Mouse (Mus musculus) monocyte, adult 5-6 weeks (primary cell): ENCODE data around the gene Grm6. TPM values are rescaled to one million over a fixed set of nuclear protein-coding genes. Genes with fewer than 3 reads are reported as not detected.
A peak's percentile ranks its signal among the peaks of the same experiment; 100 is the strongest.

ENCODE experiments used
- ATAC-seq: fragments of 153-309, 156-312 bp; replicated peaks from 2 replicates; pipeline ENCODE4 v1.8.0; 2017; ENCODE audit warnings: mild to moderate bottlenecking; ENCODE audit not compliant: low TSS enrichment, insufficient number of reproducible peaks, severe bottlenecking, poor library complexity, low FRiP score
- total RNA-seq: library from RNA; stranded (forward); fragments of 200-1000, 200-491, 200-594 nt; gene quantifications from 3 replicates; pipeline ENCODE4 v1.2.3, GENCODE M21; 2017

Gene Grm6
- 0.38 TPM in 1 of 3 replicates, not detected in the others for total RNA-seq

DNA sequence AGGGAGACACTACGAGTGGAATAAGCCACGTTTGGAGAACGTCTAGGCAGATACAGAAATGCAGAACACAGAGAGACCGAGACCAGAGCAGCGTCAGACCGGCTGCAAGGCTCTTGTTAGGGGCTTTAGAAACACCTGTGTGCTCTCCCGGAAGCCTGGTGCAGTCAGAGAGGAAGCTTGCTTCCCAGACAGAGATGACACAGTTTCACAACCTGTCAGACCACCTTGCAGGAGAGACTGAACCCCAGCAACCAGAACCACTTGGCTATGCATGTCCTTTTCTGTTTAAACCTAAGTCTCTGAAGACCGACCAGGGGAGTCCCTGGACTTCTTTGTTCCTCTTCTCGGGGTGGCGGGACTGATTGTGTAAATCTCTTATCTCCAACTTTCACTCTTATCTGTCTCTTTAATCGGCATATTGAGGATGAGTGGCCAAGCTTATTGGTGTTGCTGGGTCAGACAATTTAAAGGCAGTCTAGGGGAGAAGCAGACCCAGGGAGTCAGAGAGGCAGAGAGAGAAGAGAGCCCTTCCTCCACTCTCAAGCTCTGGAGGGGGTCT lies at the start of gene Grm6:
Gene Grm6, plus strand, starts transcription at position 509 of the 559 bp plus-strand sequence.
- no peak; the same call in 1 of the 2 replicates for ATAC-seq

GRCm38 (mm10) chr11:50814233-50814632 lies 36.3 kb upstream of the Grm6 start:
- no peak for ATAC-seq

DNA sequence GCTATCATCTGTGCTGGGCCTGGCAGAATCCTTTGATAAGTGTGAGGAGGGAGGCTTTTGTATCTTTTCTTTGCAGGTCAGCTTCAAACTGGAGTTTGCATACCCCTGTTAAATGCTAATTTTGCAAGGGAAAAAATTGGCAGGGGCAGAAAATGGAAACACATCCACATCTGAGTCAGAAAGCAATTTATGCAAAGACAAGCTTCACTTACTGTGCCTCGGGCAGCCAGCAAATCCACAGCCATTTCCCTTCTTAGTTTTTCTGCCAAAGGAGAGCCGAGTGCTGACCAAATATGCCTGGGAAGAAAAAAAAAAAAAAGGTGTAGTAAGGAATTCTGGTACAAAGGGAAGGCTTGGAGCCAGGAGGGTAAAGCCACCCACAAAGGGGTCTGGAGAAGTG lies 24.3 kb upstream of the Grm6 start:
- no peak for ATAC-seq

DNA sequence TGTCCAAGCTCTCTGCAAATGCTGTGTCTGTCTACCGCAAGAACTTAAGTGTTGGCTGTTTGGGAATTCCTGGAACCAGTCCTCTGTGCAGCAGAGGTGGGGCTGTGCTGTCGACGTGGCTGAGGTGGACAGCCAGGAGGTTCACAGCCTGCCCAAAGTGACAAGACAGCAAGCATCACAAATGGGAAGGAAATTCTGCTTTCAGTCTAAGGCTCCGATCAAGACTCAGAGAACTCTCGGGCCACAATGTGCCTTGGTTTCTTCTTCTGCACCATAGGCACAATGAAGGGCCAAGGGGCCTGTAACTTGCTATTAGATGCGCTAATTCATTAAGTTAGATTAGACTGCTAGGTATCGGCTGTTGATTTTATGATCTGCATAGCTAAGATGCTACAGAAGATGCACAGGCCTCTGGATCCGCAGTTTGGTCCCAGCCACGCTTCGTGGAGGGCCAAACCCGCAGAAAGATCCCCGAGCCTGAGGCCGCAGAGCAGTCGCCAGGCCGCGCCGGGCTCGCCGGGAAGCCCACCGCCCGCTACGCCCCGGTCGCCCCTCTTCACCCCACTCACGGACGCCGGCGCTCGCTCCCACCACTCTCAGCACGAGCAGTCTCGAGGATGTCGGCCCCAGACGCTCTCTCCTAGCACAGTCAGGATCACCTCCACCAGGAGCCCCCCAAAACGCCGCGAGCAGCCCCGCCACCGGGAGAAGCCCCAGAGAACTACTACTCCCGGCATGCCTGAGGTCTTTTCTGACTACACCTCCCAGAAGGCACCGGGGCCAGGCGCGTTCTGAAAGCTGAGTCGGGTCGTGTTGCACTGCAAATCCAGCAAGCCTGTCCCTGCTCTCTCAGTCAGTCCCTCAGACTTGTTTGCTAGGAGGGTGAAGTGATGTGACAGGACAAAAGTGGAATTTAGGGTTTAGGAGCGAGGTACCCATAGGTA lies 23.2 kb upstream of the Grm6 start, which contains the start of gene Zfp354c:
Gene Zfp354c, minus strand, starts transcription at position 715 of the 944 bp plus-strand sequence.
- ATAC-seq, result peak; percentile 90

- no peak for ATAC-seq
These were observed 14.8 kb upstream of the Grm6 start for GRCm38 (mm10) chr11:50835727-50836126.

DNA sequence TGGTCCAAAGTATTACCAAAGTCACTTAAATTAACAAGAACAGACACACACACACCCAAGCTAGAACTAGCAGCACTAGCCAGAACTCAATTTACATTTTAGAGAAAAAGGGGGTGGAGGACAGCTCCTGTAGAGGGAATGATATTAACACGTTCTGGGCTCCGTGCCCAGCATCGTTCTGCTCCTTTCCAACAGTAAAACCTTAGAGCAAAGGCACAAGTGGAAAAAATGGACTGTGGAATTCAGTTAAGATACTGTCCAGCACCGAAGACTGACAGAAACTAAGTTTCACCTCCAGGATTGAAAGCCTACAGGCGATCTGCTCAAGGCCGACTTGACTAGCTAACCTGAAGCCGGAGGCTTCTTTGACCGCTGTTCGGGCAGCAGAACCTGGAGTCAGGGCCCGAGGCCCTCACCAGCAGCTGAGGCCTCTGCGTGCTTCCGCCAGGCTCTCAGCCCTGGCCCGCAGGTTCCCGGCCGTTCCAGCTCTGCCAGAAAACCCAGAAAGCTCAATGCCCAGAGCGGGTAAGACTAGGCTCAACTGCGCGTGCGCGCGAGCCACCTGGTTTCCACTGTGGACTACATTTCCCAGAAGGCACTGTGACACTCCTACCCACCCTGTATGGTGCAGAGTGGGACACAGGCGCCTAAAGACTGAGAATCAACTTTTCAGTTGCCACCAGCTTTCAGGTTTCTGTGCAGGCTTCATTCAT lies 9.3 kb upstream of the Grm6 start, which contains the start of gene Zfp879:
Gene Zfp879, minus strand, starts transcription at position 530 of the 713 bp plus-strand sequence.
- ATAC-seq, result no peak; the same call in 1 of the 2 replicates

DNA sequence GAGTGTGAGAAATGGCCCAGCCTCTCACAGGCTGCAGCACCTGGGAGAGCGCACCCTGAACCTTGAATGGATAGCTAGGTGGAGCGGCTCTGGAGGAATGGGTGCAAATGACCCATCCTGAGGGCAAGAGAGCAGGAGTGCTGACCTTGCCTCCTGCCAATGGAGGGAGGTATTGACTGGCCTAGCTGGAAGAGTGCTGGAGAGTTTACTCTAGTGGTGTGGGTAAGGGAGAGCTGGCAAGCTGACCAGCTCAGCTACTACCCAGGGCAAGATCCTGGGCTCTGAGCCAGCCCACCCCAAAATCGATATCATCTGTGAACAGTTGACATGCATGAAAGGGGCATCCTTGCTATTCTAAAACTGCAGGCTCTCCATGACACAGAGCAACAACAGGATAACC lies 4.5 kb upstream of the Grm6 start:
- no peak for ATAC-seq

DNA sequence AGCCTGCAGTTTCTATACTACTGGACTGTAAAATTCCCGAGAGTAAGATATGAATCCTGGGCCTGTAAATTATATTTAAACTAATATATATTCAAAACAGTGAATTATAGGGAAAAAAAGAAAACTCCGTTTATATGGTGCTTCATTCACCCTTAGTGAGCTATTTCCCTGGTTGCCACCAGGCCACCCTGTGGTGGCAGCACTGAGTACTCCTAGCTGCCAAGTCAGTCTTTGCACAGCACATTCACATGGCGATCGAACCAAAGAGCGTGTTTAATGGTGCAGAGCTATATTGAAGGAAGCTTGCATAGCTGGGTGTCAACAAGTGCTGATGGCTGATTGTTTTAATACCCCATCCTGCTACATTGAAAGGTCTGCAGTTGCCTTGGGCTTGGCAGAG lies 3.4 kb upstream of the Grm6 start:
- no peak for ATAC-seq

DNA sequence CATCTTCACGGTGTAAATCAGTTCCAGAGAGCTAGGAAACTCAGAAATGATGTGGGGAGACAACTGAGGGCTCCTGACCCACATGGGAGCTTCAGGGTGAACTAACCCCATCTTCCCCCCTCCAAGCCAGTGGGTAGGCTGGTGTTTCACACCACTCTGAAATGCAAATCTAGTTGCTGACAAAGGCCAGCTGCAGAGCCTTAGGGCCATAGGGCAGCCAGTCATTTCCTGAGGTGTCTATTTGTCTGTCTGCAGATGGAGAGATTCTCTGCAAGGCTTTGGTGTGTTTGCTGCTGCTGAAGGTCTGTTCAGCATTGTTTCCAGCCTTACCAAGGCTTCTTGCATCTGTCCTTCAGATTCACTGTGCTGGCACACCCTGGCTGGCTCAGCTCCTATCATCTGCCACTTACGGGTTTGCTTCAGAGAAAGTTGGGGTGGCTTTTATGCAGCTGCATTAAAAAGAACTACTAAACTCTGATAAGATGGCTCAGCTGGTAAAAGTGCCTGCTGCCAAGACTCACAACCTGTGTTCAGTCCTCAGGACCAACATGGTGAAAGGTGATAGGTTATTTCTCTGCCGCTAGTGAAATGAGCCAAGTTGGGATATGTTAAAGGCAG lies 1.9 kb upstream of the Grm6 start:
- no peak for ATAC-seq

DNA sequence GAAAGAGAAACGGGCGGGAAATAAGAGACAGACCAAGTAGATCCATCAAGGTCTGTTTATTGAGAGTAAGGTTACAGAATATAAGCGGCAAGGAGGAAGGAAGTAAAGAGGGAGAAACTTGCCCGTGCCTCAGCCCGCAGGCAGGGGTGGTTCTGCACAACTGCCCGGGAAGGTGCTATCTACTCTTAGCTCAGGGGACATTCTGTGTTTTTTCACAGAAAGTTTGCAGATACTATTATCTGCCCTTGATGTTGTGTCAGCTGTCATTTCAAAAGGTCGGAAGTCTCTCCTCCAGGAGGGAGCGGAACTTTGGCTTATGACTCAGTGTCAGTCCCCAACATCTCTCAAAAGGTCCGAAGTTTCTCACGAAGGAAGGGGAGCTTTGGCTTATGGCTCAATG lies 1.2 kb upstream of the Grm6 start:
- ATAC-seq, result no peak

DNA sequence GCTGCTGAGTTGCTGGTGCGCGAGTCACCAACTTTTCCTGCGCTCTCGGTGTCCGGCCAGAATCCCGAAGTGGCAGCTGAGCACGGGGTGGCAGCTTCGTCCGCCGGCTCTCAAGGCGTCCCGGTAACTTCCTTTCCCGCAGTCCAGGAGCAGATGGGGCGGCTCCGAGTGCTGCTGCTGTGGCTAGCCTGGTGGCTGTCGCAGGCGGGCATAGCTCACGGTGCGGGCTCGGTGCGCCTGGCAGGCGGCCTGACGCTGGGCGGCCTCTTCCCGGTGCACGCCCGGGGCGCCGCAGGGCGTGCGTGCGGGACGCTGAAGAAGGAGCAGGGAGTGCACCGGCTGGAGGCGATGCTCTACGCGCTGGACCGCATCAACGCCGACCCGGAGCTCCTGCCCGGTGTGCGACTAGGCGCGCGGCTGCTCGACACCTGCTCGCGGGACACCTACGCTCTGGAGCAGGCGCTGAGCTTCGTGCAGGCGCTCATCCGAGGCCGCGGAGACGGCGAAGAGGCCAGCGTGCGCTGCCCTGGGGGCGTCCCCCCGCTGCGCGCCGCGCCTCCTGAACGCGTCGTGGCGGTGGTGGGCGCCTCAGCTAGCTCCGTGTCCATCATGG lies 610 bp downstream of the Grm6 start:
- no peak for ATAC-seq

GRCm38 (mm10) chr11:50878641-50879040 lies 28.2 kb downstream of the Grm6 start:
- no peak for ATAC-seq

DNA sequence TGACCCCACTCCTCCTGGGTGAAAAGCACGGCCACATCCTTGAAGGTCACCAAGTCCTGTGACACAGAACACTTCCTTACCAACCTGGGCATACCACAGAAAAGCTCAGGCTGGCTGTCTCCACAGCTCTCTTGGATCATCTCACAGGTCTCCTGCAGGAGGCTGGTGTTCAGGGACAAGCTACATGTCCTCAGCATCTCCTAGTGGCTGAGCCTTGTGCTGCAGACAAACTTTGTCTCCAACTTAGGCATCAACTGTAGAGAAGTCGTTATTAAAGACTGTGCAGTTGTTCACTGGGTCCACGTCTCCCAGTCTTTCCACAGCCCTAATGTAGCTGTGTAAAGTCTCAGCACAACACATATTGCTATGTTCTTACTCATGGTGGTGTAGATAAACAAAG lies 33.3 kb downstream of the Grm6 start:
- ATAC-seq, result no peak

DNA sequence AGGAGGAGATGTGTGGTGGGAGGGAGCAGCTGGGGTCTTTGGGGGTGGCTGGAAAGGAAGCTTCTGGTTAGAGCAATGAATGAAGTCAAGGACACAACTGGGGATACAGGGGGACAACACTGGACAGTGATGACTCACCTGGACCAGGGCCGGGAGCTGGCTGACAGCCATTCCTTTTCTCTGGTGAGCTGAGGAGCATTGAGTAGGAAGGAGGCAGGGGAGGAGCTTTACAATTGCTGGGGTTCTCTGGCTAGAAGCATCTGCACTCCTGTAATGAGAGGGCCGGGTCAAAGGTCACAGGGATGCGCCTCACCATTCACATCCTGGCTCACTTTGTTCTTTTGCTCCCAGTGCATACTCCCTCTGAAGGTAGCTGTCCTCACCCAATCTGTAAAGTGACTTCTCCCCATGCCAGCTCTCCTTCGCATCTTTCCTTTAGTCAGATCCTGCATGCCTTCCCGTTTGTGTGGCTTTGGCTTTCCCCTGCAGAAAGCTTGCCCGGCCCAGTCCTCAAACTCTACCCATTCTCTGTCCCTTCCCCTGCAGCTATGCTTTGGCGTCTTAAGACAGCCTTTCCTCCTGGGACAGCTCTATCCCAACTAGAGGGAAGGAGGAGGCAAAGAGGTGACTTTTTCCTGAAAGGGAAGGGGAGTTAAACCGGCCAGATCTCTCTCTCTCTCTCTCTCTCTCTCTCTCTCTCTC lies 35.9 kb downstream of the Grm6 start:
- no peak for ATAC-seq

DNA sequence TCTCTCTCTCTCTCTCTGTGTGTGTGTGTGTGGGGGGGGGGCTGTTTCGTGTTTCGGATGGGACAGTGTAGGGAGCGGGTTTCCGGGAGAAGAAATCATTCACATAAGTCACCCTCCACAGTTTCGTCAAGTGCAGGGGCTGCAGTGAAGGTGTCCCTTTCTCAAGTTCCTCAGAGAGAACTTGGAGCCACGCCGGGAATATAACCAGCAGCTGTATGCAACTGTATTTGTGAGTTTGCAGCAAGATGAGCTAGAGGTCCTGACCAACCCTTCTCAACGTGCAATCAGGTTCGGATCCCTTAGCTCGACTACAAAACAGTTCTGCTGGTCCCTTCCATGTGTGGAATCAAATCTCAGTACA lies 36.4 kb downstream of the Grm6 start:
- ATAC-seq, result no peak

GRCm38 (mm10) chr11:50887390-50888128 lies 37.1 kb downstream of the Grm6 start, which contains the start of gene Zfp454:
Zfp454 (minus strand) TSS chr11:50887651.
- no peak for ATAC-seq

- ATAC-seq, result no peak
These were observed 42.0 kb downstream of the Grm6 start for GRCm38 (mm10) chr11:50892441-50892840.
